Mouse (Mus musculus) lung, embryonic 16.5 days (tissue): ENCODE results near the gene Gadd45gip1. TPM values are rescaled to one million over a fixed set of nuclear protein-coding genes. Genes with fewer than 3 reads are reported as not detected.

Experiments used
- ATAC-seq: fragments of 200-750 bp; cut with Nextera tagmentation; 2 replicates; pipeline ENCODE4 v1.8.0; 2017; ENCODE audit warnings: low read depth, mild to moderate bottlenecking, moderate library complexity
- H3K27ac ChIP-seq: fragments of 300-500 bp; sonication (generic); 2 replicates; pipeline ENCODE4 v1.5.1; 2014; ENCODE audit warnings: mild to moderate bottlenecking, control low read depth, low read length
- H3K27me3 ChIP-seq: fragments of 300-500 bp; sonication (generic); 2 replicates; pipeline ENCODE4 v1.6.1; 2014; ENCODE audit warnings: low read depth, low read length, mixed read lengths; ENCODE audit not compliant: control insufficient read depth, insufficient read depth
- H3K36me3 ChIP-seq: fragments of 300-500 bp; sonication (generic); 2 replicates; pipeline ENCODE4 v1.6.1; 2014; ENCODE audit warnings: low read length; ENCODE audit not compliant: control insufficient read depth, insufficient read depth
- H3K4me1 ChIP-seq: fragments of 300-500 bp; sonication (generic); replicated peaks from 2 replicates; pipeline ENCODE4 v1.6.1; 2014; ENCODE audit warnings: low read length, mixed read lengths; ENCODE audit not compliant: control insufficient read depth, insufficient read depth
- H3K4me2 ChIP-seq: fragments of 300-500 bp; sonication (generic); 2 replicates; pipeline ENCODE4 v1.6.1; 2014; ENCODE audit warnings: low read depth, low read length, control low read depth
- H3K4me3 ChIP-seq: fragments of 300-500 bp; sonication (generic); 2 replicates; pipeline ENCODE4 v1.5.1; 2014; ENCODE audit warnings: mild to moderate bottlenecking, low read length, control low read depth
- H3K9ac ChIP-seq: fragments of 300-500 bp; sonication (generic); 2 replicates; pipeline ENCODE4 v1.6.1; 2014; ENCODE audit warnings: low read length, control low read depth
- H3K9me3 ChIP-seq: fragments of 300-500 bp; sonication (generic); 2 replicates; pipeline ENCODE4 v1.6.1; 2016; ENCODE audit warnings: low read length; ENCODE audit not compliant: control insufficient read depth
- WGBS: fragments of 180-500 bp; shearing (Covaris S2); extraction: QIAGEN DNeasy Blood & Tissue Kit; methylation state at CpG from one replicate; pipeline ENCODE4 v1.1.7; 2014; 5-methylcytosine and 5-hydroxymethylcytosine counted together
- polyA plus RNA-seq: library from polyadenylated mRNA; unstranded; fragments of >200 nt; fragmentation: Nextera tagmentation; extraction: Ambion mirVana; gene quantifications from 2 replicates; pipeline ENCODE4 v1.2.1, GENCODE M21; 2015

Gene Gadd45gip1
- polyA plus RNA-seq, 1 experiment from 2014 or later: 43.0 TPM

DNA sequence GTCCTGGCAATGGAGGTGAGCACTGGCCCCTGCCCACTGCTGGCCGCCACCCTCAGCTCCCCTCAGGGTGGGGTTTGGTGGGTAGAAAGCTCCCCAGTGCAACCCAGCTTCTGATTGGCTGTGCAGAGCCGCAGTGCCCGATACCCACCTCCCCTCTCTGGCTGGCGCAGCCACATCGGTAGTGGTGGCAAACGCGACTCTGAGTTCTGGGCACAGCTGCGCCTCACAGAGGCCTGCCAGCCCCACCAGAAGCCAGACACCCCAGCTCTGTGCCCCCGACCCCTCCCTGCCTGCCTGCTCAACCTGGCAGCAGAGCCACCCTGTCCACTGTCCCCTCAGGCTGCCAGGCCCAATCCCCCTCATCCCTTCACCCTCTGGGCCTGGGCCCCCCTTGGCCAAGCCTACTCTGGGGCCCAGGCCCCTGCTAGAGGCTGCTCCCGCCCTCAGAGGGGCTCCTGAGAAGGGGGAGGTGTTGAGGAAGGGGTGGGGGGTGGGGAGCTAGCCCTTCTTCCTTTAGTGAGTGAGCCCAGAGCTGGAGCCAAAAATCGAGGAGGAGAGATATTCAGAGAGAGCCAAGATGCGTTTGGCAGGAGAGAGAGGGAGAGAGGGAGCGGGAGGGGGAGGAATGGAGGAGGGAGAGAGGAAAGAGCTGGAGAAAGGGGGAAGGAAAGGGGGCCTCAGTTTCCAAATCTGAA is 37.4 kb upstream of the Gadd45gip1 start:
- H3K4me1 ChIP-seq: peaks cover 76% of the 10 kb centered on the region
- H3K4me3 ChIP-seq: peak overlapping the region; percentile 14
- H3K4me2 ChIP-seq: peak overlapping the region; percentile 47
- no peaks in the 10 kb centered on the region for H3K27me3 ChIP-seq
- peaks cover 4% of the 10 kb centered on the region; the same call in 1 of the 2 replicates for H3K36me3 ChIP-seq
- peak overlapping the region; percentile 80 for H3K27ac ChIP-seq
- peak overlapping the region; percentile 54 for H3K9ac ChIP-seq
- ATAC-seq: peak; percentile 81
- WGBS: 39% methylated on average over 11 of the region's 13 CpGs
- no peaks in the 10 kb centered on the region for H3K9me3 ChIP-seq

- Histone ChIP-seq H3K4me3 (peak overlapping the region; percentile 9; the same call in 1 of the 2 replicates), H3K4me1 (peaks cover 72% of the 10 kb centered on the region), H3K9ac (peak overlapping the region; percentile 2; the same call in 1 of the 2 replicates), H3K36me3 (peaks cover 4% of the 10 kb centered on the region; the same call in 1 of the 2 replicates), H3K27me3 (no peaks in the 10 kb centered on the region), H3K4me2 (peak overlapping the region; percentile 47; the same call in 1 of the 2 replicates), H3K27ac (peak overlapping the region; percentile 80), H3K9me3 (no peaks in the 10 kb centered on the region)
- 39% methylated on average over 7 of the region's 7 CpGs for WGBS
- ATAC-seq: peak; percentile 43
These were observed 36.8 kb upstream of the Gadd45gip1 start for GRCm38 (mm10) chr8:84794486-84794885.

- H3K9me3 ChIP-seq: no peaks in the 10 kb centered on the region
- 80% methylated on average over 15 of the region's 15 CpGs for WGBS
- no peak overlapping the region for H3K4me3 ChIP-seq
- no peak for ATAC-seq
- no peak overlapping the region for H3K27ac ChIP-seq
- no peak overlapping the region for H3K4me2 ChIP-seq
- H3K9ac ChIP-seq: no peak overlapping the region; the same call in 1 of the 2 replicates
- H3K27me3 ChIP-seq: no peaks in the 10 kb centered on the region
- peaks cover 58% of the 10 kb centered on the region for H3K4me1 ChIP-seq
- peaks cover 4% of the 10 kb centered on the region; the same call in 1 of the 2 replicates for H3K36me3 ChIP-seq
These were observed 34.0 kb upstream of the Gadd45gip1 start for GRCm38 (mm10) chr8:84797256-84797797.

- Histone ChIP-seq H3K4me2 (peak overlapping the region; percentile 90), H3K36me3 (peaks cover 4% of the 10 kb centered on the region; the same call in 1 of the 2 replicates), H3K27me3 (no peaks in the 10 kb centered on the region), H3K9ac (peak overlapping the region; percentile 99), H3K9me3 (no peaks in the 10 kb centered on the region), H3K27ac (no peak overlapping the region), H3K4me3 (peak overlapping the region; percentile 90), H3K4me1 (peaks cover 55% of the 10 kb centered on the region)
- ATAC-seq: no peak
- WGBS: 78% methylated on average over 6 of the region's 6 CpGs
These were observed 33.4 kb upstream of the Gadd45gip1 start for GRCm38 (mm10) chr8:84797971-84798370.

GRCm38 (mm10) chr8:84798446-84799135 is 32.7 kb upstream of the Gadd45gip1 start:
- peaks cover 54% of the 10 kb centered on the region for H3K4me1 ChIP-seq
- H3K36me3 ChIP-seq: peaks cover 4% of the 10 kb centered on the region; the same call in 1 of the 2 replicates
- no peaks in the 10 kb centered on the region for H3K27me3 ChIP-seq
- H3K9me3 ChIP-seq: no peaks in the 10 kb centered on the region
- H3K27ac ChIP-seq: peak overlapping the region; percentile 94
- H3K9ac ChIP-seq: peak overlapping the region; percentile 99
- H3K4me2 ChIP-seq: peak overlapping the region; percentile 90
- 59% methylated on average over 10 of the region's 10 CpGs for WGBS
- peak overlapping the region; percentile 90 for H3K4me3 ChIP-seq
- no peak for ATAC-seq

DNA sequence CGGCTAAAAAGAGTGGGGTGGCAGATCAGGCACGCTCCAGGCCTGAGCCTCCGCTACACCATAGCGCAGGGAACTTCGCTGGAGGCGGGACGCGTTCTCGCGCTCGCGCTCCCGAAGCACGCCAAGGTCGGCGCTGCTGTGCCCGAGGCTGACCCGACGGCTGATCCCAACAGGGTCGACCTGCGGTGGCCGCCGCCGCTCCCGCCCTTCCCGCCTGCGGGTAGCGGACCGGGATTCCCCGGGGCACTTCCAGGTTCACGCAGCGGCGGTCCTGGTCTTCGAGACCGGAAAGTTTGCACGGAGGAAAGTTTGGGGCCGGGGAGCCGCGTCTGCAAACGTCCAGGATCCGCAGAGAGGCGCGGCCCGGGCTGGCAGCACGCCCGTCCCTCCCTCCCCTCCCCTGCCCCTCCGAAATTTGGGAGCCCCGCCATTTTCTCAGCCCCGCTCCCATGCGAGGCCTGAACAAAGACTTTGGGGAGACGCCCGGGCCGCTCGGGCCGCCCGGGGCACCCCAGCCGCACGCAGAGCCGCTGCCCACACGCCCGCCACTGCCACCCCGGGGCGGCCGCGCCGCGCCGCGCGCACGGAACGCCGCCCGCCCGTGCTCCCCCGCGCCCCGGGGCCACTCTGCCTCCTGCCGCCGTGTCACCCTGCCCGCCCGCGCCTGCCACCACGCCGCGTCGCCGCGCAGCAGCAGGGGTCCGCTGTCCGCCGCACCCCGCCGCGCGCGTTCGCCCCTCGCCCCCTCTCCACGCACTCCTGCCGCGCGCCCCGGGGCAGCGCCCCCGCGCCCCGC is 32.0 kb upstream of the Gadd45gip1 start:
- 0% methylated on average over 62 of the region's 108 CpGs for WGBS

DNA sequence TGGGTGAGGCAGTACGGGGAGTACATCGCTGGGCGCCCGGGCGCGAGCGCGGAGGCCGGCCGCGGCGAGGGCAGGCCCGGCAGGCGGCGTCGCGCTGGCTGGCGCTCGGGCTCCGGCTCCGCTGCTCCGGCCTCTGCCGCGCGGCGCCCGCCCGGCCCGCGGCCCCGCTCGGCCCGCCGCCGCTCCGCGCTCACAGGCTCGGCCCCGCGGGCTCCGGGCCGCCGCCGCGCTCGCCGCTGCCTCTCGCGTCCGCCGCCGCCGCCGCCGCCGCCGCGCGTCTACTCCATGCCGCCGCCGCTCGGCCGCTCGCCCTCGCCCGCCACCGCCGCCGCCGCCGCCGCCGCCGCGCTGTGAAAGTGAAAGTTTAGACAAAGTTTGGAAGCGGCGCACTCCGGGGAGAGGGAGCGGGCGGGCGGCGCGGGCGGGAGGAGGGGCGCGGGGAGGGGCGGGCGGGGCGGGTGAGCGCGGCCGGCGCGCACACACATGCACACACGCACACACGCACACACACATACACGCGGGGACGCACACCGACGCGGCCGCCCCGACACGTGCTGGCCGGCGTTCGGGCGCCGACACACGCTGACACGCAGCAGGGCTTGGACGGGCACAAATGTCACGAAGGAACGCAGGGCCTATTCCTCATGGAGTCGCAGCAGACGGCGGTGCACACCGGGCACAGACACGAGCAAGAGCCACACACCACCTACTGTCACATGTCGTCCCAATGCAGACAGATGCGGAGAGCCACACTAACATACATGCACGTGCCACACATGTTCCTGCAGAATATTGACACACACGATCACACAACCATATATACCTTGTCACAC is 31.1 kb upstream of the Gadd45gip1 start, which contains the start of gene Nfix:
Gene Nfix (minus strand): TSS at position 346 of the 833 bp plus-strand sequence.
- H3K4me2 ChIP-seq: peak within 1 kb of the TSS; percentile 90
- peak within 1 kb of the TSS; percentile 99 for H3K9ac ChIP-seq
- WGBS: 2% methylated on average over 35 of the region's 125 CpGs
- ATAC-seq: peak; percentile 71
- peaks cover 4% of the 10 kb centered on the region; the same call in 1 of the 2 replicates for H3K36me3 ChIP-seq
- H3K4me3 ChIP-seq: peak within 1 kb of the TSS; percentile 90
- peaks cover 39% of the 10 kb centered on the region for H3K4me1 ChIP-seq
- H3K27me3 ChIP-seq: no peaks in the 10 kb centered on the region
- no peaks in the 10 kb centered on the region for H3K9me3 ChIP-seq
- H3K27ac ChIP-seq: peak within 1 kb of the TSS; percentile 94

More for the DNA sequence above, 32.0 kb upstream of the Gadd45gip1 start:
- H3K27me3 ChIP-seq: no peaks in the 10 kb centered on the region
- ATAC-seq: peak; percentile 40
- H3K4me1 ChIP-seq: peaks cover 48% of the 10 kb centered on the region
- peak overlapping the region; percentile 90 for H3K4me2 ChIP-seq
- H3K9ac ChIP-seq: peak overlapping the region; percentile 99
- H3K9me3 ChIP-seq: no peaks in the 10 kb centered on the region
- peak overlapping the region; percentile 94 for H3K27ac ChIP-seq
- peaks cover 4% of the 10 kb centered on the region; the same call in 1 of the 2 replicates for H3K36me3 ChIP-seq
- H3K4me3 ChIP-seq: peak overlapping the region; percentile 90

DNA sequence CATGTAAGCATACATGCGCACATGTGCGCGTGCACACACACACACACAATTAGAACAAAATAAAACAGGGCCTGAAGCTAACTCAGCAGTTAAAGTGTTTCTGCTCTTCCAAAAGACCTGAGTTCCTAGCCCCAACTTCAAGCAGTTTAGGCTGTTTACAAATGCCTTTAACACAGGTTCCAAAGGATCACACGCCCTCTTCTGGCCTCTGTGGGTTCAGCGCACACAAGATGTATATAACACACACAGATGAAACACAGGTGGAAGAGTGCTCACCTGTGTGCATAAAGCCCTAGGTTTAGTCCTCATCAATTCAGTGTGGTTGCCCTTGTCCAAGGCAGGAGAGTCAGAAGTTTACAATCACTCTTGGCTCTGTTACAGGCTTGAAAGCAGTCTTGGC is 25.3 kb upstream of the Gadd45gip1 start:
- H3K27me3 ChIP-seq: no peaks in the 10 kb centered on the region

More for the DNA sequence above, 25.3 kb upstream of the Gadd45gip1 start:
- no peak overlapping the region for H3K27ac ChIP-seq
- H3K4me1 ChIP-seq: peaks cover 7% of the 10 kb centered on the region
- 0 out of 2 replicates have a peak, but pooled peaks cover 5% of the 10 kb centered on the region for H3K9me3 ChIP-seq
- WGBS: 92% methylated on average over 5 of the region's 5 CpGs
- H3K4me3 ChIP-seq: no peak overlapping the region
- no peaks in the 10 kb centered on the region for H3K36me3 ChIP-seq
- no peak for ATAC-seq
- H3K4me2 ChIP-seq: no peak overlapping the region
- no peak overlapping the region for H3K9ac ChIP-seq
